Mouse (Mus musculus) stomach, embryonic 15.5 days (tissue): Measurements from ENCODE around the gene Utp15. TPM values are rescaled to one million over a fixed set of nuclear protein-coding genes. Genes with fewer than 3 reads are reported as not detected.

Experiments used
- ATAC-seq: fragments of 200-750 bp; cut with Nextera tagmentation; 2 replicates; pipeline ENCODE4 v1.8.0; 2017; ENCODE audit warnings: low read depth, moderate number of reproducible peaks, moderate TSS enrichment; ENCODE audit not compliant: insufficient read depth, low FRiP score
- H3K27ac ChIP-seq: fragments of 300-500 bp; sonication (generic); 2 replicates; pipeline ENCODE4 v1.5.1; 2015; ENCODE audit warnings: mild to moderate bottlenecking, inconsistent platforms
- H3K27me3 ChIP-seq: fragments of 300-500 bp; sonication (generic); replicated peaks from 2 replicates; pipeline ENCODE4 v1.6.1; 2015; ENCODE audit warnings: inconsistent platforms
- H3K36me3 ChIP-seq: fragments of 300-500 bp; sonication (generic); 2 replicates; pipeline ENCODE4 v1.6.1; 2015; ENCODE audit warnings: inconsistent platforms
- H3K4me1 ChIP-seq: fragments of 300-500 bp; sonication (generic); 2 replicates; pipeline ENCODE4 v1.6.1; 2015; ENCODE audit warnings: inconsistent platforms
- H3K4me2 ChIP-seq: fragments of 300-500 bp; sonication (generic); 2 replicates; pipeline ENCODE4 v1.6.1; 2015; ENCODE audit warnings: mild to moderate bottlenecking, inconsistent platforms
- H3K4me3 ChIP-seq: fragments of 300-500 bp; sonication (generic); replicated peaks from 2 replicates; pipeline ENCODE4 v1.5.1; 2015; ENCODE audit warnings: inconsistent platforms
- H3K9ac ChIP-seq: fragments of 300-500 bp; sonication (generic); 2 replicates; pipeline ENCODE4 v1.6.1; 2015; ENCODE audit warnings: inconsistent platforms
- H3K9me3 ChIP-seq: fragments of 300-500 bp; sonication (generic); 2 replicates; pipeline ENCODE4 v1.6.1; 2016; ENCODE audit warnings: inconsistent platforms
- WGBS: fragments of 180-500 bp; shearing (Covaris S2); methylation state at CpG from one replicate; pipeline ENCODE4 v1.1.7; 2015; 5-methylcytosine and 5-hydroxymethylcytosine counted together
- polyA plus RNA-seq: library from polyadenylated mRNA; unstranded; fragments of >200 nt; fragmentation: Nextera tagmentation; extraction: Ambion mirVana; gene quantifications from 2 replicates; pipeline ENCODE4 v1.2.1, GENCODE M21; 2015

Gene Utp15
- polyA plus RNA-seq, 1 experiment from 2014 or later = 30.1 TPM

DNA sequence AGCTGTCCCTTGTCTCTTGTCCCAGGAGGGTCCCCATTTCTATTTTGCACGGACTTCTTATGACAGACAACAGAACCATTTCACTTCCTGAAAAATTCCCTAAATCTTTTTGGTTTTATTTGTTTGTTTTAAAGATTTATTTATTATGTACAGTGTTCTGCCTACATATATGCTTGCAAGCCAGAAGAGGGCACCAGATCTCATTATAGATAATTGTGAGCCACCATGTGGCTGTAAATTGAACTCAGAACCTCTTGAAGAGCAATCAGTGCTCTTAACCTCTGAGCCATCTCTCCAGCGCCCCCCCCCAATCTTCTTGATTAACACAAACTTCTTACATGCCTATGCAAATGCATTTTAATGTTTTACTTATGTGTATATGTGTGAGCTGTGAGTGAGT, 27.9 kb upstream of the Utp15 start:
- Histone ChIP-seq H3K9ac (no peak overlapping the region), H3K9me3 (no peaks in the 10 kb centered on the region), H3K27ac (no peak overlapping the region), H3K27me3 (no peaks in the 10 kb centered on the region), H3K4me3 (no peak overlapping the region), H3K4me1 (no peaks in the 10 kb centered on the region), H3K36me3 (no peaks in the 10 kb centered on the region), H3K4me2 (no peak overlapping the region)
- no peak for ATAC-seq
- 40% methylated on average over 2 of the region's 2 CpGs for WGBS

DNA sequence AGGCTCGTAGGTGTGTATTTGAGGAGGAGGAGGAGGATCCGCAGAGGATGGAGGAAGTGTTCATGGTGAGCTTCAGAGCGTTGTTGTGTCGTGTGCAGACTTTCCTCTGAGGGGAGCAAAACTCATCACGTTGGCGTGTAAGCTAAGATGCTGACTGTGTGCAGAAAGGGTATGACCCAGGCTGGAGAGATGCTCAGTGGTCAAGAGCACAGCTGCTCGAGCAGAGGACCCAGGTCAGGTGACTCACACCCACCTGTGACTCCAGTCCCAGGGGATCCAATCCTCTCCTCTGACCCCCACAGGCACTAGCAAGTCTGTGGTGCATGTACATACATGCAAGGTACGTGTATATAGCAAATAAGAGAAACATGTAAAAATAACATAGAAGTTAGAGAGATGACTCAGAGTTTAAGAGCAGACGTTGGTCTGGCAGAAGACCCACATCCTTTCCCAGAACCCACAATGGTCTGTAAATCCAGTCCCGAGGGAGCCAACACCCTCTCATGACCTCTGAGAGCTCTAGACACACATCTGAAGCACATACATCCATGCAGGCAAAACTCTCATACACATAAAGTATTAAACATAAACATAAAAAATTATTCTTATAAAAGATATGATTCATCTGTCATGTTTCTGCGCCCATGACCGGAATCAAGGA, 18.3 kb upstream of the Utp15 start:
- WGBS = 70% methylated on average over 12 of the region's 12 CpGs
- Histone ChIP-seq H3K36me3 (no peaks in the 10 kb centered on the region), H3K4me3 (no peak overlapping the region), H3K27me3 (no peaks in the 10 kb centered on the region), H3K27ac (no peak overlapping the region), H3K4me2 (no peak overlapping the region), H3K9me3 (no peaks in the 10 kb centered on the region), H3K4me1 (no peaks in the 10 kb centered on the region), H3K9ac (no peak overlapping the region)
- ATAC-seq = no peak

DNA sequence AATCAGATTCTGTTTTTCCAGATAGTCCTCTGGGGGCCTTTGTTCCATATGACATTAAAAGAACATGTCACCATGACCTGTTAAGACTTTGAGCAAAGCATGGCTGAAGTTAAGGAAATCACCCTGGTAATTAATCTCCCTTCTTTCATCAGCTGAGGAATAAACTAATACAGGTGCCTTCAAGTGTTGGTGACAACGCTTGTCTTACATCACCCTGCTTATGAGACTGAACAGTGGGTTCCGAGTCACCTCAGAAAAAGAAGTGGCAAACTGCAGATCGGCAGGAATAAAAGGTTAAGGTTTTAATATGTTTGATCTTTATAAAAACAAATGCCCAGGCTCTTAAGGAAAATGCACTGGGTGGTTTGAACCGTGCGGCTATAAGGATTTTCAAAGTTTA, 16.8 kb upstream of the Utp15 start, which contains the start of gene Gm21976:
Gm21976 (plus strand) TSS at position 202 of the 400 bp plus-strand sequence.
- Histone ChIP-seq H3K4me1 (no peaks in the 10 kb centered on the region), H3K9ac (no peak within 1 kb of the TSS), H3K4me2 (no peak within 1 kb of the TSS), H3K9me3 (no peaks in the 10 kb centered on the region), H3K4me3 (no peak within 1 kb of the TSS), H3K36me3 (0 out of 2 replicates have a peak, but pooled peaks cover 2% of the 10 kb centered on the region), H3K27me3 (no peaks in the 10 kb centered on the region), H3K27ac (no peak within 1 kb of the TSS)
- 77% methylated on average over 5 of the region's 5 CpGs for WGBS
- no peak for ATAC-seq

DNA sequence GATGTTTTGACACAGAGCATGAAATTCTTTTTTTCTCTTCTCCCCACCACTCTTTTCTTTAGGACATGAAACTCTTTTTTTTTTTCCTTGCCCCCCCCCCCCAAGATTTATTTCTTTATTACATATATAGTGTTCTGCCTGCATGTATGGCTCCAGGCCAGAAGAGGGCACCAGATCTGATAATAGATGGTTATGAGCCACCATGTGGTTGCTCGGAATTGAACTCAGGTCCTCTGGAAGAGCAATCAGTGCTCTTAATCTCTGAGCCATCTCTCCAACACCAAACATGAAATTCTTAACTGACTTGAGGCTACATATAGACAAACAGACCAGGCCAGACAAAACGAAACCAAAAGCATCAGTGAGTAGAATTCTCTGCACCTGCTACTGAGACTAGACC, 14.7 kb upstream of the Utp15 start:
- H3K9ac ChIP-seq = no peak overlapping the region
- 87% methylated on average over 2 of the region's 2 CpGs for WGBS
- no peaks in the 10 kb centered on the region for H3K9me3 ChIP-seq
- H3K27me3 ChIP-seq = no peaks in the 10 kb centered on the region
- no peak overlapping the region for H3K4me2 ChIP-seq
- H3K4me3 ChIP-seq = no peak overlapping the region
- no peaks in the 10 kb centered on the region for H3K4me1 ChIP-seq
- ATAC-seq = no peak
- peaks cover 3% of the 10 kb centered on the region; the same call in 1 of the 2 replicates for H3K36me3 ChIP-seq
- no peak overlapping the region for H3K27ac ChIP-seq

DNA sequence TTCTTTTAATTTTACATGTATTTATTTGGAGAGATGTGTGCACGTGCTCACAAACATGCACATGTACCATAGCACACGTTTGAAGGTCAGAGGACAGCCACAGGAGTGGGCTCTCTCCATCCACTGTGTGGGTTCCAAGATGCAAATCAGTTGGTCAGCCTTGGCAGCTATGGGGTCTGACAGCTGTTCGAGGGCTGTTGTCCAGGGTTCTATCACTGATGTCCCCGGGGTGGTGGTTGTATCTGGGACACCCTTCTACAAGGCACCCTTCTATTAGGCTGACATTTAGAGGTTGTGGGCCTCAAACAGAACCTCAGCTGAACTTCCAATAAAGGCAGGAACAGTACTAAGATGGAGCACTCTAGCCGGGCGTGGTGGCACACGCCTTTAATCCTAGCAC, 13.4 kb upstream of the Utp15 start:
- Histone ChIP-seq H3K9me3 (no peaks in the 10 kb centered on the region), H3K4me3 (no peak overlapping the region)

DNA sequence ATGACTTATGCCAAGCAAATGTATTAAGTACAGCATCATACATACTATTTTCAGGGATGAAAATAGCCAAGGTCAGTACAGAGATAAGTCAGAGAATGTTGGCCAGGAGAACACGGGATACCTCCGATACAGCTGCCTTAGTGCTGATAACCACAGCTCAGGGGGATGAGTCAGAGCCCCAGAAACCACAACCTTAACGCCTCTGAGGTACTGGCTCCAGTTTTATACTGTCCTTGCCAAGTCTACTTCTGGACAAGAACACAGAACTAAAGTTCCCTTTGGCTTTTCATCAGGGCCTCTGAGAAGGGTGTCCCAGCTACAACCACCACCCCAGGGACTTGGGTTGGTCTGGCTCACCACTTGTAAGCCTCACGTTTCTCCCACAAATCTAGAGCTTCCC, 12.8 kb upstream of the Utp15 start:
- Histone ChIP-seq H3K27me3 (no peaks in the 10 kb centered on the region), H3K27ac (no peak overlapping the region), H3K4me2 (no peak overlapping the region), H3K36me3 (peaks cover 18% of the 10 kb centered on the region; the same call in 1 of the 2 replicates), H3K9ac (no peak overlapping the region), H3K4me3 (no peak overlapping the region), H3K9me3 (no peaks in the 10 kb centered on the region), H3K4me1 (no peaks in the 10 kb centered on the region)
- 77% methylated on average over 4 of the region's 4 CpGs for WGBS
- ATAC-seq = no peak

More for the DNA sequence above, 13.4 kb upstream of the Utp15 start:
- H3K4me1 ChIP-seq = no peaks in the 10 kb centered on the region
- H3K27me3 ChIP-seq = no peaks in the 10 kb centered on the region
- peaks cover 15% of the 10 kb centered on the region; the same call in 1 of the 2 replicates for H3K36me3 ChIP-seq
- no peak overlapping the region for H3K4me2 ChIP-seq
- 85% methylated on average over 7 of the region's 7 CpGs for WGBS
- no peak overlapping the region for H3K27ac ChIP-seq
- no peak for ATAC-seq
- no peak overlapping the region for H3K9ac ChIP-seq

DNA sequence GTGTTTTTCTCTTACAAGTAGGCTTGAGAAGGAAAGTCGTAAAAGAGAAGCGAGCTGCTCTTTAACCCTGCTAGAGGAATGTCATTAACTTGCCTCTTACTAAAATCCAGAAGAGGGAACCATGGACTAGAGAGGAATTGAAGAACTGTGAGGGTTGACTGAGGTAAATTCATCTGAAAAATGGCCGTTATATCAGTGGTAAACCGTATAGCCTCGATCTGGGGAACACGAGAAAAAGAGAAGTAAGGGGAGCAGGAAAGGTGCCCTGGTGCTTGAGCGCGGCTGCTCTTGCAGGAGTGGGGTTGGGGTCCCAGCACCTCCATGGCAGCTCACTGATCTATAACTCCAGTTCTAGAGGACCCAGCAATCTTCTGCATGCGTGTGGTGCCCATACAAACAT, 11.2 kb upstream of the Utp15 start:
- no peaks in the 10 kb centered on the region for H3K4me1 ChIP-seq
- no peak overlapping the region for H3K9ac ChIP-seq
- WGBS = 88% methylated on average over 9 of the region's 9 CpGs
- H3K4me3 ChIP-seq = no peak overlapping the region
- H3K4me2 ChIP-seq = no peak overlapping the region
- no peak overlapping the region for H3K27ac ChIP-seq
- no peaks in the 10 kb centered on the region for H3K9me3 ChIP-seq
- H3K36me3 ChIP-seq = peaks cover 18% of the 10 kb centered on the region; the same call in 1 of the 2 replicates
- H3K27me3 ChIP-seq = no peaks in the 10 kb centered on the region
- ATAC-seq = no peak

DNA sequence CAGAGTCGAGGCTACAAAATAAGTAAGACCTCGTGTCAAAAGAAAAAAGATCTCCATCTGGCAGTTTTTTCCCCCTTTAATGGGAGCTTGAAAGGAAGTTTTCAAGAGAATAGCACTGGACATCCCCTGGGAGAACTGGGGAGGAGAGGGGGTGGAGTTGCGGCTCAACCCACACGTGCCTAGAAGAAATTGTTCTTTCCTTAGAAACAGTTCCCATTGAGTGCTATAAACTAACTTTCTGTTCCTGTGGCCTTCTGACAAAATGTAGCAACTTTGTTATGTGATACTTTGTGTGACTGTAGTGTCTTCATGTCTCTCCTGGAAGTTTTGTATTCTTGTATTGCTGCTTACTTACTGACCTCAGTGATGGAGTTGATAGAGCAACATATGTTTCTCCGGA, 1.3 kb upstream of the Utp15 start:
- Histone ChIP-seq H3K36me3 (peaks cover 11% of the 10 kb centered on the region; the same call in 1 of the 2 replicates), H3K9ac (no peak overlapping the region), H3K27me3 (no peaks in the 10 kb centered on the region), H3K4me3 (peak overlapping the region; percentile 89), H3K27ac (no peak overlapping the region), H3K4me1 (peaks cover 13% of the 10 kb centered on the region; the same call in 1 of the 2 replicates), H3K9me3 (no peaks in the 10 kb centered on the region), H3K4me2 (peak overlapping the region; percentile 60)
- no peak for ATAC-seq
- 26% methylated on average over 5 of the region's 5 CpGs for WGBS

DNA sequence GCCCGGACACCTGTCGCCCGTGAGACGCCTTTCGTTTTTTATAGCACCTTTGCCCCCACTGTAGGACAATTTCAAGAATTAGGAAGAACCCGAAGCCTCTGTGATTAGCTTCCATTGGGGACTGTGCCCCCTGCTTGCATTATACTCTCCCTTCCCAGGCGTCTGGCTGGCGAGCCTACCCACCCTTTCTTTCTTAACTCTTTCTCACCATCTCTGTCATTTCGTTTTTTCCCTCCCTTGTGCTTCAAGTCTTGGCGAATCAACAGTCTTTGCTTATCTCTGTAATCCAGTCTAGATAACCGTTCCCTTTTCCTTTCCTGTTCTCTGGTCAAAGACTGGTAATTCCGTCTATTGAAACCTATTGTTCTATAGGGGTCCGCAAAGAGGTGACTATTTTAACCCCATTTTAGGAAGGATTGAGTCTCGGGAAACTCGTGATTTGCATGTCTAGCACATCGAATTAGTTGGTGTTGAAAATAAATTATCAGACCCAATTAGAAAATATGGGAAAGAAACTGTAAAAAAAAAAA, 682 bp upstream of the Utp15 start:
- ATAC-seq = no peak
- Histone ChIP-seq H3K27me3 (no peaks in the 10 kb centered on the region), H3K4me2 (peak overlapping the region; percentile 60), H3K4me3 (peak overlapping the region; percentile 89), H3K4me1 (peaks cover 13% of the 10 kb centered on the region; the same call in 1 of the 2 replicates), H3K27ac (peak overlapping the region; percentile 84), H3K36me3 (peaks cover 8% of the 10 kb centered on the region; the same call in 1 of the 2 replicates), H3K9me3 (no peaks in the 10 kb centered on the region), H3K9ac (peak overlapping the region; percentile 69)
- under 1% methylated on average over 16 of the region's 16 CpGs for WGBS

DNA sequence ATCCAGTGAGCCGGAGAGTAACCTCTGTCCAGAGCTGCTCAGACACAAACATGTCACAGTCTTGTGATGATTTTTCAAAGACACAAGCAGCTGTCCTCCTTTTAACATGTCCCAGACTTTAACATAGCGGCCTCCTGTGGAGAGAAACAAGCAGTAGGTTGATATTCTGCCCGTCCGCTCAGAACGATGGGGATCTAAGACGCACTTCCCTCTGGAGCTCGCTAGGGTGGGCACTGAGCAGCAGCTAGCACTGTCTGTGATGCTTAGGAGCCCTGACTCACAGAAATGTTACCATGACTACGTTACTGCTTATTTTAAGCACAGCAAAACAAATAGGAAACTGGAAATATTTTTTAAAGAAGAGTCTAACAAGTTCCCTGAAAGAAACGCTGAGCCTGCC, 7.9 kb downstream of the Utp15 start:
- Histone ChIP-seq H3K4me2 (no peak overlapping the region), H3K36me3 (peaks cover 46% of the 10 kb centered on the region), H3K4me3 (no peak overlapping the region), H3K9ac (no peak overlapping the region), H3K27ac (no peak overlapping the region), H3K9me3 (no peaks in the 10 kb centered on the region), H3K27me3 (no peaks in the 10 kb centered on the region), H3K4me1 (no peaks in the 10 kb centered on the region)
- ATAC-seq = no peak
- WGBS = 68% methylated on average over 9 of the region's 9 CpGs

DNA sequence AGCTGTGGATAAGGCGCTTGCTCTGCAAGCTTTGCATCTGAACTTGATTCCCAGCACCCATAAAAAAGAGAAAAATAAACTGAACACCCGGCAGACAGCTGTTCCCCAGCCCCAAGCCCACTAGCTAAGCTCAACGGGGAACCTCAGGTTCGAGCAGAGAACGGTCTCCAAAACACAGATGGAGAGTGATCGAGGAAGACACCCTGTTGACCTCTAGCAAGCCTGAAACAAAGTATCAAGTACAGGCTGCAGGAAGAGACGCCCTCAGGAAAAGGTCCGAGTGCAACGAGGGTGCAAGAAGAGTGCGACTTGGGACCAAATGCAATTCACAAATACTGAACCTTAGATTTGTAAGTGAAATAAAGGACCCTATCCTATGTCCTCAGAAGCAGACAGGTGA, 13.2 kb downstream of the Utp15 start:
- H3K4me3 ChIP-seq = no peak overlapping the region
- H3K4me1 ChIP-seq = no peaks in the 10 kb centered on the region
- no peak overlapping the region for H3K27ac ChIP-seq
- no peak for ATAC-seq
- no peak overlapping the region for H3K9ac ChIP-seq
- H3K36me3 ChIP-seq = peaks cover 42% of the 10 kb centered on the region
- no peaks in the 10 kb centered on the region for H3K9me3 ChIP-seq
- H3K4me2 ChIP-seq = no peak overlapping the region
- 86% methylated on average over 10 of the region's 10 CpGs for WGBS
- H3K27me3 ChIP-seq = no peaks in the 10 kb centered on the region

DNA sequence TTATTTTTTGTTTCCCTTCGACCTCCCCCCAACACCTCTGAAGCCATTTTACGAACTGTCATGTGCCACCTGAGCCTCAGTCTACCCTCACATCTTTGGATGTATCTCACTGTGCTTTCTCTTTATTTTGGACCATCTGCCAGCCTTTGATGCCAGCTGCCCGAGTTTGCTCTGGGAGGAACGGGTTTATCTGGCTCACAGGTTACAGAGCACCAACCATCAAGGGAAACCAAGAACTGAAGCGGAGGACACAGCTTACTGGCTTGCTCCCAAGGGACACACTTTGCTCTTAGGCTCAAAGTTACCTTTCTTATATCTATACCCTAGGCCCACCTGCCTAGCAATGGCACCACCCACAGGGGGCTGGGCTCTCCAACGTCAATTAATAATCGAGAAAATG, 17.5 kb downstream of the Utp15 start:
- ATAC-seq = no peak
- Histone ChIP-seq H3K9ac (no peak overlapping the region), H3K27ac (no peak overlapping the region), H3K36me3 (peaks cover 12% of the 10 kb centered on the region), H3K4me2 (no peak overlapping the region), H3K4me1 (no peaks in the 10 kb centered on the region), H3K9me3 (no peaks in the 10 kb centered on the region), H3K4me3 (no peak overlapping the region), H3K27me3 (no peaks in the 10 kb centered on the region)
- WGBS = 70% methylated on average over 7 of the region's 7 CpGs
